Mouse (Mus musculus): ENCODE measurements around the gene Chil1. TPM values are rescaled to one million over a fixed set of nuclear protein-coding genes. Genes with fewer than 3 reads are reported as not detected.

Gene Chil1
- total and polyA plus RNA-seq, 3 experiments = 1.7 to 6.7 (median 6.1) TPM

GRCm38 (mm10) chr1:134221172-134221571, 39.2 kb downstream of the Chil1 start (continued):
- TF ChIP-seq ZMIZ1 (IDR thresholded peaks at IDR 0.05; ENCODE audit: low read depth, low read length) (no peak), JUN (IDR thresholded peaks at IDR 0.05; ENCODE audit: insufficient read depth, low read depth, low read length) (peak; percentile 85), ETS1 (conservative IDR thresholded peaks at IDR 0.05; ENCODE audit: low read depth, low read length) (peak; percentile 95), POLR2AphosphoS2 (IDR thresholded peaks at IDR 0.05; ENCODE audit: low read depth, low read length) (no peak), MAZ (IDR thresholded peaks at IDR 0.05; ENCODE audit: low read depth, low read length) (no peak), ZKSCAN1 (IDR thresholded peaks at IDR 0.05; ENCODE audit: borderline replicate concordance, low read depth, low read length) (no peak), SIN3A (IDR thresholded peaks at IDR 0.05; ENCODE audit: low read length) (peak; percentile 81), CTCF (conservative IDR thresholded peaks at IDR 0.05 in 1 of 2, IDR thresholded peaks at IDR 0.05 in 1 of 2; ENCODE audit: low read depth in 2 of 2, low read length in 2 of 2) (no peak), E2F4 (IDR thresholded peaks at IDR 0.05; ENCODE audit: insufficient replicate concordance, low read depth, low read length) (no peak), MAFK (IDR thresholded peaks at IDR 0.05; ENCODE audit: insufficient replicate concordance, low read length) (peak; percentile 96), MAX (IDR thresholded peaks at IDR 0.05; ENCODE audit: low read length) (no peak)

DNA sequence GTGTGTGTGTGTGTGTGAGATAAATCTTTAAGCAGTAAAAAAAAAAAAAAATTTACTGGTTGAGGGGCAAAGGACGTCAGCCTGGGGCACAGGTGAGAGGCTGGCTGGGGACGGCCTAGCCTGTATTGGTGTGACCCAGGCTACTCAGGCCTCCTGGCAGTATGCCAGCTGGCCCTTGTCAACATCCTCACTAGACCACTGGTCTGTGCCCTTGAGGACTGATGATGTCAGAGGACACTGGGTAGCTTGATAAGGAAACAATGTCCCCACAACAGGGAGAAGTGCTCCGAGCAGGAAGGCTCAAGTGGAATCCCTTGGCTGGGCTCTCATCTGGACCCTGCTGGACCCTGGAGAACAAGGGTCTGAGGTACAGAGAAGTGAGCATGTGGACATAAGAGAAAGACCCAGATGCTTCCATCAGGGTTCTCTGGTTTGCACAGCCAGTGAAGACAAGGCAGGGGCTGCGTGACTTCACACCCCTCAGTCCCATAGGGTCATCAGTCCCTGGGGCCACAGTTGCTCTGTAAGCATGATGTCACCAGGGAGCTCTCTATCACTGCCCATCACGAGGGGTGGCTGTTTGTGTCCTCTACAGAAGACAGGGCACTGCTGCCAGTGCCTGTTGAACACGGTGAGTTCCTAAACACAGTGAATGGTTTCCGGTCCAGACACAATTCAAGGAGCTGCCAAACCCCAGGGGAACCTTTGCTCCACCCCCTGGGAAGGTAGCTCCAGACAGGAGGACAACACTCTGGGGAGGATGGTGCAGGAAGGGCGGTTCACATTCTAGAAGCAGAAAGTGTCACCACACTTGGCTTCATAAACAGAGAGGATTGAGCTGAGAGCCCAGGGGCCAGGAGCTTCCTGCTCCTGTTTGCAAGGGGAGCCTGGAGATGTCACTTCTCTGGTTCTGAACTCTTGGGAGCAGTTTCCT, 40.4 kb downstream of the Chil1 start:
- no peak overlapping the region for H3K27ac ChIP-seq (ENCODE audit: insufficient read depth, low read depth)
- DNase-seq (ENCODE audit: extremely low read depth) = no peak
- peaks cover under 1% of the 10 kb centered on the region for H3K27me3 ChIP-seq (replicated peaks)
- H3K4me2 ChIP-seq (ENCODE audit: insufficient read depth, low read depth, poor library complexity, severe bottlenecking) = no peak overlapping the region
- no peak for TF ChIP-seq ETS1 (conservative IDR thresholded peaks at IDR 0.05; ENCODE audit: low read depth, low read length)
- 0 out of 2 replicates have a peak, but pooled peaks have one; percentile 14 for TF ChIP-seq BHLHE40 (IDR thresholded peaks at IDR 0.05; ENCODE audit: low read depth, low read length)
- H3K9me3 ChIP-seq (replicated peaks; ENCODE audit: low read length) = no peaks in the 10 kb centered on the region
- H3K4me1 ChIP-seq (ENCODE audit: control insufficient read depth in 1 of 2, insufficient read depth in 2 of 2) = peaks cover 32 to 47% of the 10 kb centered on the region in 2 experiments
- H3K36me3 ChIP-seq (replicated peaks in 1 of 2; ENCODE audit: control insufficient read depth in 1 of 2, insufficient read depth in 1 of 2, low read length in 1 of 2) = no peaks in the 10 kb centered on the region
- no peak overlapping the region for H3K4me3 ChIP-seq (replicated peaks in 1 of 3; ENCODE audit: low read depth in 2 of 3, low read length in 2 of 3, poor library complexity in 1 of 3)
- dilution Hi-C loops (cut with MboI; ENCODE audit: extremely low pct_ligation_motif_present, extremely low pct_unique_long_range_greater_than_20kb, low sequenced_read_pairs) (no loop called here), in situ Hi-C loops (cut with MboI; ENCODE audit: low pct_ligation_motif_present, low pct_unique_long_range_greater_than_20kb, low sequenced_read_pairs) (no loop called here)
- H3K9ac ChIP-seq (ENCODE audit: insufficient read depth, low read depth) = no peak overlapping the region
- no peaks in the 10 kb centered on the region for H3K79me2 ChIP-seq (replicated peaks; ENCODE audit: control insufficient read depth, extremely low read depth, insufficient read depth, poor library complexity, severe bottlenecking)

DNA sequence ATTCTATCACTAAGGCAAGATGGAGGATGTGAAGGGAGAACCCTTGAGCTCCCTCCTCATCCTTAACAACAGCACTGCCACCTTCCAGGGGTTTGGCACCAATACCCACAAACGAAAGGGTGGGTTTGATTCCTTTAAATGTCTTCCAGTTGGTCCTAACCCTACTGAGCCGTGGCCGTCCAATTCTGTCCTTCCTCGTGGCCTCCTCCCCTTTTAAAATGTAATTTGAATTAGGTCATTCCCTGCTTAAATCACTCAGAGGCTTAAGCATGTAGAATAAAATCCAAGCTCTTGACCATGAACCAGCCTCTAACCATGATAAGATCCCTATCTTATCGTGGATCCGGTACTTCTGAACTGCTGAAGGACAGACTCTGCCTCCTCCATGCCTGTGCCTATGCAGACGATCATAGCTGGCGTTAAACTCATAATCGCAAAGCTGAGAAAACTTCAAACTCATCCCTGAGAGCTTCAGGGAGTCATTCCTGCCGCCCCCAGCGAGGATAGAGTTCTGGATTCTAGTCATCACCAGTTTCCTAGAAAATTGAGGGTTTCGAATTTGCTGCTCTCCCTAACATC, 42.8 kb downstream of the Chil1 start:
- Histone ChIP-seq H3K4me2 (ENCODE audit: insufficient read depth, low read depth, poor library complexity, severe bottlenecking) (no peak overlapping the region), H3K4me3 (replicated peaks in 1 of 3; ENCODE audit: low read depth in 2 of 3, low read length in 2 of 3, poor library complexity in 1 of 3) (no peak overlapping the region), H3K4me1 (ENCODE audit: control insufficient read depth in 1 of 2, insufficient read depth in 2 of 2) (peaks cover 14 to 23% of the 10 kb centered on the region in 2 experiments), H3K36me3 (replicated peaks in 1 of 2; ENCODE audit: control insufficient read depth in 1 of 2, insufficient read depth in 1 of 2, low read length in 1 of 2) (no peaks in the 10 kb centered on the region), H3K79me2 (replicated peaks; ENCODE audit: control insufficient read depth, extremely low read depth, insufficient read depth, poor library complexity, severe bottlenecking) (no peaks in the 10 kb centered on the region), H3K27ac (ENCODE audit: insufficient read depth, low read depth) (no peak overlapping the region), H3K9me3 (replicated peaks; ENCODE audit: low read length) (no peaks in the 10 kb centered on the region), H3K9ac (ENCODE audit: insufficient read depth, low read depth) (no peak overlapping the region), H3K27me3 (replicated peaks) (peaks cover 3% of the 10 kb centered on the region)
- dilution Hi-C loops (cut with MboI; ENCODE audit: extremely low pct_ligation_motif_present, extremely low pct_unique_long_range_greater_than_20kb, low sequenced_read_pairs) = no loop called here
- TF ChIP-seq MEF2A (IDR thresholded peaks at IDR 0.05; ENCODE audit: borderline replicate concordance, low read depth, low read length) = no peak
- no peak for TF ChIP-seq KAT2A (IDR thresholded peaks at IDR 0.05; ENCODE audit: insufficient replicate concordance, low read length)
- no peak for TF ChIP-seq NELFE (IDR thresholded peaks at IDR 0.05; ENCODE audit: low read depth, low read length)
- TF ChIP-seq ZKSCAN1 (IDR thresholded peaks at IDR 0.05; ENCODE audit: borderline replicate concordance, low read depth, low read length) = no peak
- no peak for TF ChIP-seq TBP (conservative IDR thresholded peaks at IDR 0.05; ENCODE audit: low read depth, low read length)
- TF ChIP-seq ZMIZ1 (IDR thresholded peaks at IDR 0.05; ENCODE audit: low read depth, low read length) = no peak
- no peak for TF ChIP-seq MAZ (IDR thresholded peaks at IDR 0.05; ENCODE audit: low read depth, low read length)
- no peak for TF ChIP-seq NRF1 (IDR thresholded peaks at IDR 0.05; ENCODE audit: low read depth, low read length)
- TF ChIP-seq ZNF384 (IDR thresholded peaks at IDR 0.05; ENCODE audit: low read depth, low read length) = no peak
- no peak for TF ChIP-seq MYC (IDR thresholded peaks at IDR 0.05; ENCODE audit: low read depth, low read length)
- no peak for TF ChIP-seq PAX5 (IDR thresholded peaks at IDR 0.05; ENCODE audit: low read length)
- no peak for TF ChIP-seq ZC3H11A (IDR thresholded peaks at IDR 0.05; ENCODE audit: low read depth, low read length)
- TF ChIP-seq SMC3 (IDR thresholded peaks at IDR 0.05; ENCODE audit: low read depth, low read length) = no peak
- no peak for TF ChIP-seq POLR2A (IDR thresholded peaks at IDR 0.05; ENCODE audit: low read depth, low read length)
- TF ChIP-seq RAD21 (IDR thresholded peaks at IDR 0.05; ENCODE audit: low read depth, low read length) = no peak
- no peak for TF ChIP-seq POLR2AphosphoS2 (IDR thresholded peaks at IDR 0.05; ENCODE audit: low read depth, low read length)
- no peak for TF ChIP-seq TCF12 (IDR thresholded peaks at IDR 0.05; ENCODE audit: low read depth, low read length)
- no peak for TF ChIP-seq HCFC1 (IDR thresholded peaks at IDR 0.05; ENCODE audit: low read depth, low read length)
- TF ChIP-seq UBTF (IDR thresholded peaks at IDR 0.05; ENCODE audit: low read depth, low read length) = no peak
- no peak for TF ChIP-seq USF1 (IDR thresholded peaks at IDR 0.05; ENCODE audit: low read depth, low read length)
- DNase-seq (ENCODE audit: extremely low read depth) = no peak
- in situ Hi-C loops (cut with MboI; ENCODE audit: low pct_ligation_motif_present, low pct_unique_long_range_greater_than_20kb, low sequenced_read_pairs) = no loop called here
